Mouse (Mus musculus): ENCODE measurements around the gene Fbxl8. TPM values are rescaled to one million over a fixed set of nuclear protein-coding genes. Genes with fewer than 3 reads are reported as not detected.

The Fbxl8 gene
- polyA plus RNA-seq, 1 experiment, result 7.6 TPM

- Histone ChIP-seq H3K4me3 (ENCODE audit: insufficient read depth, poor library complexity, severe bottlenecking) (peak within 1 kb of the TSS; percentile 55), H3K79me2 (ENCODE audit: control insufficient read depth, insufficient read depth) (no peaks in the 10 kb centered on the region), H3ac (ENCODE audit: control insufficient read depth, insufficient read length, low read depth) (peak within 1 kb of the TSS; percentile 80), H3K27me3 (ENCODE audit: control insufficient read depth, insufficient read depth, insufficient read length) (no peaks in the 10 kb centered on the region), H3K79me3 (ENCODE audit: low read depth) (no peaks in the 10 kb centered on the region), H3K36me3 (ENCODE audit: control insufficient read depth, insufficient read depth) (peaks cover 28% of the 10 kb centered on the region)
- TF ChIP-seq CTCF (IDR thresholded peaks at IDR 0.05; ENCODE audit: control insufficient read depth, insufficient read depth, insufficient read length) (no peak), FOSL1 (IDR thresholded peaks at IDR 0.05; ENCODE audit: insufficient read depth, low read length, poor library complexity, severe bottlenecking) (no peak), MAX (IDR thresholded peaks at IDR 0.05) (peak; percentile 5), USF1 (IDR thresholded peaks at IDR 0.05; ENCODE audit: low read depth) (peak; percentile 92), MYOG (IDR thresholded peaks at IDR 0.05; ENCODE audit: control insufficient read depth, extremely low read depth, insufficient read length) (no peak), CEBPB (IDR thresholded peaks at IDR 0.05; ENCODE audit: low read depth) (no peak), MYOD1 (IDR thresholded peaks at IDR 0.05; ENCODE audit: control insufficient read depth, insufficient read length, low read depth) (peak; percentile 29)
Observed at GRCm38 (mm10) chr8:105254966-105255350, 9.5 kb upstream of the Fbxl8 start, which contains the start of gene B3gnt9. Gene B3gnt9, minus strand, starts transcription at chr8:105255153.

- Histone ChIP-seq H3K79me3 (ENCODE audit: low read depth) (no peaks in the 10 kb centered on the region), H3K36me3 (ENCODE audit: control insufficient read depth, insufficient read depth) (peaks cover 18% of the 10 kb centered on the region), H3K79me2 (ENCODE audit: control insufficient read depth, insufficient read depth) (no peaks in the 10 kb centered on the region), H3K4me3 (ENCODE audit: insufficient read depth, poor library complexity, severe bottlenecking) (no peak overlapping the region), H3K27me3 (ENCODE audit: control insufficient read depth, insufficient read depth, insufficient read length) (no peaks in the 10 kb centered on the region), H3ac (ENCODE audit: control insufficient read depth, insufficient read length, low read depth) (no peak overlapping the region)
- TF ChIP-seq MAX (IDR thresholded peaks at IDR 0.05) (no peak), MYOD1 (IDR thresholded peaks at IDR 0.05; ENCODE audit: control insufficient read depth, insufficient read length, low read depth) (no peak), MYOG (IDR thresholded peaks at IDR 0.05; ENCODE audit: control insufficient read depth, extremely low read depth, insufficient read length) (no peak), FOSL1 (IDR thresholded peaks at IDR 0.05; ENCODE audit: insufficient read depth, low read length, poor library complexity, severe bottlenecking) (no peak), USF1 (IDR thresholded peaks at IDR 0.05; ENCODE audit: low read depth) (no peak), CEBPB (IDR thresholded peaks at IDR 0.05; ENCODE audit: low read depth) (no peak), CTCF (IDR thresholded peaks at IDR 0.05; ENCODE audit: control insufficient read depth, insufficient read depth, insufficient read length) (no peak)
Observed at GRCm38 (mm10) chr8:105257318-105258114, 6.9 kb upstream of the Fbxl8 start.

GRCm38 (mm10) chr8:105258911-105259720, 5.3 kb upstream of the Fbxl8 start:
- Histone ChIP-seq H3ac (ENCODE audit: control insufficient read depth, insufficient read length, low read depth) (no peak overlapping the region), H3K79me3 (ENCODE audit: low read depth) (peaks cover 3% of the 10 kb centered on the region), H3K4me3 (ENCODE audit: insufficient read depth, poor library complexity, severe bottlenecking) (no peak overlapping the region), H3K79me2 (ENCODE audit: control insufficient read depth, insufficient read depth) (peaks cover 13% of the 10 kb centered on the region), H3K36me3 (ENCODE audit: control insufficient read depth, insufficient read depth) (peaks cover 7% of the 10 kb centered on the region), H3K27me3 (ENCODE audit: control insufficient read depth, insufficient read depth, insufficient read length) (no peaks in the 10 kb centered on the region)
- TF ChIP-seq CEBPB (IDR thresholded peaks at IDR 0.05; ENCODE audit: low read depth) (no peak), MAX (IDR thresholded peaks at IDR 0.05) (no peak), MYOG (IDR thresholded peaks at IDR 0.05; ENCODE audit: control insufficient read depth, extremely low read depth, insufficient read length) (no peak), USF1 (IDR thresholded peaks at IDR 0.05; ENCODE audit: low read depth) (no peak), CTCF (IDR thresholded peaks at IDR 0.05; ENCODE audit: control insufficient read depth, insufficient read depth, insufficient read length) (no peak), MYOD1 (IDR thresholded peaks at IDR 0.05; ENCODE audit: control insufficient read depth, insufficient read length, low read depth) (no peak), FOSL1 (IDR thresholded peaks at IDR 0.05; ENCODE audit: insufficient read depth, low read length, poor library complexity, severe bottlenecking) (no peak)

GRCm38 (mm10) chr8:105259721-105260320, 4.6 kb upstream of the Fbxl8 start:
- Histone ChIP-seq H3ac (ENCODE audit: control insufficient read depth, insufficient read length, low read depth) (no peak overlapping the region), H3K79me3 (ENCODE audit: low read depth) (peaks cover 3% of the 10 kb centered on the region), H3K79me2 (ENCODE audit: control insufficient read depth, insufficient read depth) (peaks cover 16% of the 10 kb centered on the region), H3K36me3 (ENCODE audit: control insufficient read depth, insufficient read depth) (peaks cover 7% of the 10 kb centered on the region), H3K4me3 (ENCODE audit: insufficient read depth, poor library complexity, severe bottlenecking) (no peak overlapping the region), H3K27me3 (ENCODE audit: control insufficient read depth, insufficient read depth, insufficient read length) (no peaks in the 10 kb centered on the region)
- TF ChIP-seq CTCF (IDR thresholded peaks at IDR 0.05; ENCODE audit: control insufficient read depth, insufficient read depth, insufficient read length) (peak; percentile 89), CEBPB (IDR thresholded peaks at IDR 0.05; ENCODE audit: low read depth) (no peak), FOSL1 (IDR thresholded peaks at IDR 0.05; ENCODE audit: insufficient read depth, low read length, poor library complexity, severe bottlenecking) (no peak)

- H3K27me3 ChIP-seq (ENCODE audit: control insufficient read depth, insufficient read depth, insufficient read length), result no peaks in the 10 kb centered on the region
- peaks cover 7% of the 10 kb centered on the region for H3K36me3 ChIP-seq (ENCODE audit: control insufficient read depth, insufficient read depth)
- no peak overlapping the region for H3ac ChIP-seq (ENCODE audit: control insufficient read depth, insufficient read length, low read depth)
- TF ChIP-seq CTCF (IDR thresholded peaks at IDR 0.05; ENCODE audit: control insufficient read depth, insufficient read depth, insufficient read length) (no peak), FOSL1 (IDR thresholded peaks at IDR 0.05; ENCODE audit: insufficient read depth, low read length, poor library complexity, severe bottlenecking) (no peak), MYOD1 (IDR thresholded peaks at IDR 0.05; ENCODE audit: control insufficient read depth, insufficient read length, low read depth) (no peak), MYOG (IDR thresholded peaks at IDR 0.05; ENCODE audit: control insufficient read depth, extremely low read depth, insufficient read length) (no peak)
- H3K79me2 ChIP-seq (ENCODE audit: control insufficient read depth, insufficient read depth), result peaks cover 16% of the 10 kb centered on the region
- H3K79me3 ChIP-seq (ENCODE audit: low read depth), result peaks cover 3% of the 10 kb centered on the region
- no peak overlapping the region for H3K4me3 ChIP-seq (ENCODE audit: insufficient read depth, poor library complexity, severe bottlenecking)
Observed at GRCm38 (mm10) chr8:105260371-105261099, 3.9 kb upstream of the Fbxl8 start.
